Mouse (Mus musculus): ENCODE data around the gene Epha3. TPM values are rescaled to one million over a fixed set of nuclear protein-coding genes. Genes with fewer than 3 reads are reported as not detected.

The Epha3 gene
- total RNA-seq, 2 experiments from 2014 or later, result 9.3 to 12.0 TPM

DNA sequence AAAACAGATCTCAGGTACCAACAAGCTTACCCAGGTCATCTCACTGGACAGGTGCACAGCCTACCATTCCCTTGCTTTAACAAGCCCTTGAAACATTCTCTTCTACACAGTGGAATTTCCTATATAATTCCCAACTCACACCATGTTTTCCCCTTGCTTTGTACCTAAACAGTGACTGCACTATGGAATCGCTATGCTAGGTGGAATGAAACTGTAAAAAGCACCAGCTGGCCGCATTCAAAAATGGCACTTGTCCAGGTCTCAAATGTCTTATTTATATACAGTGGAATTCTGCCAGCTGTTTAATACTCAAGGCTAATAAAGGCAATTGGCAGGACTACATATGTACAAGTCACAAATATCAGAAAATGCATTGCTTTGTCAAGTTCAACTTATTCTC lies 71.9 kb downstream of the Epha3 start:
- DNase-seq (ENCODE audit: low spot score in 2 of 2), result no peak

- no peak for DNase-seq (ENCODE audit: low spot score in 2 of 2)
Observed at GRCm38 (mm10) chr16:63783544-63783943, 80.4 kb downstream of the Epha3 start.

- DNase-seq (ENCODE audit: low spot score in 2 of 2), result no peak
Observed at GRCm38 (mm10) chr16:63782101-63782500, 81.9 kb downstream of the Epha3 start.

- DNase-seq (ENCODE audit: low spot score in 2 of 2), result no peak
Observed at GRCm38 (mm10) chr16:63780151-63780550, 83.8 kb downstream of the Epha3 start.

GRCm38 (mm10) chr16:63777811-63778210 lies 86.2 kb downstream of the Epha3 start:
- no peak for DNase-seq (ENCODE audit: low spot score in 2 of 2)

GRCm38 (mm10) chr16:63772566-63772965 lies 91.4 kb downstream of the Epha3 start:
- no peak for DNase-seq (ENCODE audit: low spot score in 2 of 2)

DNA sequence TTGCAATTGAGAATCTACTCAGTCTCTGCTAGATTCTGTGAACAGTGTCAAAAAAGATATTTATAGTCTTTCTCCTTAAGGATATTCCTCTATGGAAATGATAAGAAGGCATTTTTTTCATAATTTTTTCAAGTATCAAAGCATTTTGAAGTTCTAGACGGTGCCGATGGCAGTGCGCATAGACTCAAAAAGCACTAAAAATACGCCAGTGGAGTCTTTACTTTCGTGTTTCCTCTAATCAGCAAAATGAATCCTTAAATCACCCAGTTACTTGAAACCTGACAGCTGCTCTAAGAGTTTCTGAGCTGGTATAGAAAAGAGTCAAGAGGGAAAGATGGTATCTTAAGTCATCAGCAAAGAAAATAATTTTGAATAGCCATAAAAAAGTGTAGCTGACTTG lies 96.4 kb downstream of the Epha3 start:
- DNase-seq (ENCODE audit: low spot score in 2 of 2), result no peak

DNA sequence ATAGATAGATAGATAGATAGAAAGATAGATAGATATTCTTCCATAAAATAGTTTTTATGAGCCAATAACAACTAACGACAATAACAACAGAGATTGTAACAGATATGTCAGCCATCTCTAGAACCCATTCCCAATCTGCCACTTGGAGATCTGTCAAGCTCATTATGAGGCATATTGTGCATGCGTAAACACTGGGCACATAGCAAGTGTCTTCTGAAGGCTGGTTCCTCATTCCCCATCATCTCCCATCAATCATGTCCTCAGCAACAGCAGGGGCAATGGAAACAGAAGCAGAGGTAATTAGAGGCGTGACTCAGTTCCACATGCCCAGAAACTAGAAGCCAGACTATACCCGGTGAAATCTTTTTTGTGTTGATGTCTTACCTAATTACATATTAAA lies 102.8 kb downstream of the Epha3 start:
- DNase-seq (ENCODE audit: low spot score in 2 of 2), result no peak

DNA sequence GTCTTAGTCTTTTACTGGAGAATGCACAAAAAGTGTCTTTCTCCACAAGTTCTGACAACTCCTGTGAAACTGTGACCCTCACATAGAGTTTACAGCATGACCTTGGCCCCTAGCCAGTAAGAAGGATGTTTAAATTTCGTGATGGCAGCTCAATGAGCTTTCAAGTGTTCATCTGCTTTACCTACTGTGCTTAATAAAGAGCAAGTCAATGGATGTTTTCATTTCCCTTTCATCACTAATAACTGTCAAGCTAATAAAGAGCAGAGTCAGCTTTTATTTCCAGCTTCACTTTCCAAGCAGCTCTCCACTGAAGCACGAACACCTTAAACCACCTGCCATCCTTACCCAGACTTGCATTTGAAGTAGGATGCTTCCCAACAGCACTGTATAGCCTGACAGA lies 103.9 kb downstream of the Epha3 start:
- no peak for DNase-seq (ENCODE audit: low spot score in 2 of 2)

DNA sequence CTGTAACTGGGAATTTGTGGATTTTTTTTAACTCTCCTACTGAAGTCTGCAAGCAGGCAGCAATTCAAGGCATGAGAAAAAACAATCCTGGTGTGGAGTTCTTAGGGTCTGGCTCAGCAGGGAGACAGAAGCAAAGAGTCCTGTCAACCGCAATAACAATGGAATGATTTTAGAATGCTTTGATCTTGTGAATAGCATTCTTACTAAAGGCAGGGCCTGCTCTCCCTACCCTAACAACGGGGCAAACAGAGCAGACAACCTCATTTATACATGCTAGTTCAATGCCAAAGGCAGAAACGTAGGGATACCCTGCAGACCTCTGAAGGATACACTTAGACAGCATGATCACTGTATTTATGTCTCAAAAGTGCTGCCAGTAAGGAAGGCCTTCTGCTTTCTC lies 110.9 kb downstream of the Epha3 start:
- no peak for DNase-seq (ENCODE audit: low spot score in 2 of 2)

DNA sequence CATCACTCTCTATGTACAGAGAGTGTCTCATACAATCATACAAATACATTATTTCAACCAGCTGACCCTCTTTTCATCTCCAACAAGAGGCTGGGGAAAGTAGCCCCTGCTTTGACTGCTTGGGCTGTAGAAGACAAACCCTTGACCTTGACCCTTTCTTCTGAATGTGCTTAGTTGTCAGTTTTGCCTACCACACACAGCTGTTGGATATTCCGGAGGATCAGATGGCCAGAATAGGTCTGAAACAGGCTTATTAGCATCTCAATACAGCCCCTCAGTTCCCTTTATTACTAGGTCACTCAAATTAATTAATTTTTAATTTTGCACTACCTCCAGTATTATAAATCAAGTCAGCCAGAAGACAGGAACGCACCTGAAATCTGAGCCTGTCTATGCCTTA lies 116.2 kb downstream of the Epha3 start:
- no peak for DNase-seq (ENCODE audit: low spot score in 2 of 2)

DNA sequence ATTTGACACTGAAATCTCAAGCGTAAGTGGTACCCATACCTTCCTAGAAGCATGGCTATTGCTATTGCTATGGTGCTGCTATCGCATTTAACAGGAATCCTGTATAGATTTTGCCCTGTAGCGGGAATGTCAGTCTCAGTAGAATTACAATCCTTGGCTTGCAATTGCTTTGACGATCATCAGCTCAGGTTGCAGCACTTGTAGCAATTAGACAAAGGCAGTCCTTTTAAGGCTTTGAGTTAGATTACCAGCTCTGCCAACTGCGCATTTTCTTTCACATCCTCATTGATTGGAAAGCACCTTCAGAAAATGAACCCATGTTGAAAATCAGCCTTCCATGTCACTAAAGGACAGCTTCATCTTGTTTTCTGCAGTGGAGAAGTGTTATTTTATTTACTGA lies 118.5 kb downstream of the Epha3 start:
- no peak for DNase-seq (ENCODE audit: low spot score in 2 of 2)

DNA sequence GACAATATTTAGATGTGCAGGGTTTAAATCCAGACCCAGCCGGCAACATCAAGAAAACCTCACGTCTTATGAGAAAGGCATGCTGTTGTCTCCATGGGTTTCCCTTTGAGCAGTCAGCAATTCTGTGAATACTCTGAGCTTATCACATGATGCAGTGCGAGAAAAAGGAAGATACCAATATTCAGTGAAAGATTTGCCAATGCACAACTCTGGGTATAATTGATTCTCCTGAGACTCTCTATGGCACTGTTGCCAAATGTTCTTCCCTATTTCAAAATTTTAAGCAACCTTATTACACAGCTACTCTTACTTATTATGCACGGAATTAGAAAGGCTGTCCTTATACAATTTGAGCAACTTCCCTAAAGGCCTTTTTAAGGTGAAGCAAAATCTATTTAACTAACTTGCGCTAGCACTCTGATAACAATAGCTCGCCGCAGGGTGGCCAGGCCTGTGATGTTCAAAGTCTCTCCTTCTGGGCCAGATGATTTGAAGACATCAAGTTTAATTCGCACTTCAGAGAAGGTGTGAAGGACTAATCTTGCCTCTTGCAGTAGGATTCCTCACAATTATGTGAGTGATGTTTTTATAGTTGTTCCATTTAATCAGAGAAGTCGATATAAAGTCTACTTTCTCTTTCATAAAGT lies 120.6 kb downstream of the Epha3 start:
- DNase-seq (ENCODE audit: low spot score in 2 of 2), result no peak

GRCm38 (mm10) chr16:63719235-63719634 lies 144.7 kb downstream of the Epha3 start:
- DNase-seq (ENCODE audit: low spot score in 2 of 2), result no peak

- DNase-seq (ENCODE audit: low spot score in 2 of 2), result no peak
Observed at GRCm38 (mm10) chr16:63717317-63717716, 146.7 kb downstream of the Epha3 start.

DNA sequence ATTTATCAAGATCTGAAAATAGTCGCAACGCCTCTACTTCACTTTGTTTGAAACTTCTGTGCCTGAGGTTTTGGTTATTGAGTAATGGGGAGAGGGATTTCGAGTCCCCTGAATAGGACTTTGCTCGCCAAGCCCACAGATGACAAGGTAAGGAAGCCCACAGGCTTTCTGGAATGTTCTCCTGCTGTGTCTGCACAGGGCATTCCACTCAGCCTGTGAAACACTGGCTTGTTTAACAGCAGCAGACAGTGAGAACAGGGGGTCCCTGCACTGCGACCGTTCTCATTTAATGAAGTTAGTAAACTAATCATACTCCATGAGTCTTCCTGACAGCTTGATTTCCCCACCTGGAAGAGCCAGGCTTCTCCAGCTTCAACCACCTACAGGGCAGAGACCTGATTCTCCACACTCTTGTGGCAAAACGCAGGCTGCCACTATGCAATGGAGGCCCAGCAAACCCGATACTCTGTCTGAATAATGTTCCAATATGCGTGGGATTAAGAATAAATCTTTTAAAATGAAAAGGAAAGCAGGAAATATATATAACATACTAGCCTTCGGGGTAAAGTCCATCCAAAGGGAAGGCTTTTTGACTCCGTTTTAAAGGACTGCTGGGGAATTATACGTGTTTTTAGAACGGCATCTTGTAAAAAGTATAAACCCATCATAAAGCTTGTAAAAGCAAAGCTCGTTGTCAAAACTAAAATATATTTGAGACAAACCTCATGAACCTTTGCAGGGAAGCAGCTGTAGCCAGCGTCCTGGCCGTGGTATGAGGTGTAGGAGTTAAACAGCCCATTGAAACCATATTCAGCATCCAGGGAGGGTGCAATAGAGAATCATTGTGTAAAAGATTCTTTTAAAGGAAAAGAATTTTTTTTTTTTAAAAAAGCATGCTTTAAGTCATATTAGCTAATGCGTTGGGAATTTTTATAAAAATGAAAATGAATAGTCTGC lies 156.8 kb downstream of the Epha3 start:
- DNase-seq (ENCODE audit: low spot score in 2 of 2), result no peak

DNA sequence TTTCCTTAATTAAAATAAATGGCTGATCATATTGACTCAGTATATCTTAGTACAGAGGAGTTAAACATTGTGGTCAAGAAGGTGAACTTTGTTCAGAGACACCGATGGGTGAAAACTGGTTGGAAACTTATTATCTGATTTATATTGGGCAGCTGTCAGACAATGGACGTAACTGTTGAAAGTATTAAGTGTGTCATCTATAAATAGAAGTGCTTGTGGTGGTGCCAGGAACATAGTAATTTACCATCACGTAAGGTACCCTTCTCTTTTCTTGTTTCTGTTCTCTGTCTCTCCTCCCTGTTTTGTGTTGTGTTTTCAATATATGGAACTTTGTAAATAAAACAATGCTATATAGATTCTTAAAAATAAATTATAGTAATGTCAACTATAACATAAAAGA lies 174.6 kb downstream of the Epha3 start:
- DNase-seq (ENCODE audit: low spot score in 2 of 2), result no peak

GRCm38 (mm10) chr16:63684211-63684610 lies 179.8 kb downstream of the Epha3 start:
- DNase-seq (ENCODE audit: low spot score in 2 of 2), result no peak

- no peak for DNase-seq (ENCODE audit: low spot score in 2 of 2)
Observed at GRCm38 (mm10) chr16:63674426-63674825, 189.5 kb downstream of the Epha3 start.

- no peak for DNase-seq (ENCODE audit: low spot score in 2 of 2)
Observed at GRCm38 (mm10) chr16:63673236-63673840, 190.6 kb downstream of the Epha3 start.

GRCm38 (mm10) chr16:63665897-63666464 lies 198.0 kb downstream of the Epha3 start:
- DNase-seq (ENCODE audit: low spot score in 2 of 2), result no peak
